Mouse (Mus musculus): ENCODE measurements around the gene Ifi35. TPM values are rescaled to one million over a fixed set of nuclear protein-coding genes. Genes with fewer than 3 reads are reported as not detected.
"Not testable (repeated sequence)": the region's sequence is repeated elsewhere in the genome, so short reads cannot be mapped to it uniquely, and the experiment has no call there.

Gene Ifi35
- polyA plus RNA-seq, 1 experiment from 2014 or later: 3.8 TPM

- H3K4me2 ChIP-seq (ENCODE audit: low read depth, low read length, severe bottlenecking): peak within 1 kb of the TSS; percentile 92
- peaks cover 15% of the 10 kb centered on the region; the same call in 1 of the 2 replicates for H3K36me3 ChIP-seq (ENCODE audit: control insufficient read depth, insufficient read depth, low read length)
- peak within 1 kb of the TSS; percentile 77 for H3K27ac ChIP-seq (ENCODE audit: low read depth, low read length)
- H3K9ac ChIP-seq (ENCODE audit: low read length): peak within 1 kb of the TSS; percentile 89
- H3K9me3 ChIP-seq (ENCODE audit: control insufficient read depth, low read length): no peaks in the 10 kb centered on the region
- ATAC-seq (replicated peaks; ENCODE audit: low FRiP score) (peak; percentile 97), DNase-seq (ENCODE audit: low spot score) (peak; percentile 99)
- H3K27me3 ChIP-seq (ENCODE audit: control insufficient read depth, insufficient read depth, low read length): no peaks in the 10 kb centered on the region
- H3K4me3 ChIP-seq (ENCODE audit: low read depth, low read length): peak within 1 kb of the TSS; percentile 90
- under 1% methylated on average over 42 of the region's 42 CpGs for WGBS
- peaks cover 7% of the 10 kb centered on the region for H3K4me1 ChIP-seq (replicated peaks; ENCODE audit: control insufficient read depth, insufficient read depth, low read length)
These were observed 6.0 kb upstream of the Ifi35 start, which contains the start of gene Rpl27 for GRCm38 (mm10) chr11:101442127-101442693. Gene Rpl27, plus strand, starts transcription at chr11:101442298.

GRCm38 (mm10) chr11:101442760-101443159, 5.4 kb upstream of the Ifi35 start:
- H3K27me3 ChIP-seq (ENCODE audit: control insufficient read depth, insufficient read depth, low read length): no peaks in the 10 kb centered on the region
- H3K27ac ChIP-seq (ENCODE audit: low read depth, low read length): peak overlapping the region; percentile 77
- peak overlapping the region; percentile 89 for H3K9ac ChIP-seq (ENCODE audit: low read length)
- no peaks in the 10 kb centered on the region for H3K9me3 ChIP-seq (ENCODE audit: control insufficient read depth, low read length)
- 3% methylated on average over 14 of the region's 14 CpGs for WGBS
- H3K4me1 ChIP-seq (replicated peaks; ENCODE audit: control insufficient read depth, insufficient read depth, low read length): peaks cover 7% of the 10 kb centered on the region
- DNase-seq (ENCODE audit: low spot score) (peak; percentile 49), ATAC-seq (replicated peaks; ENCODE audit: low FRiP score) (no peak)
- H3K36me3 ChIP-seq (ENCODE audit: control insufficient read depth, insufficient read depth, low read length): peaks cover 15% of the 10 kb centered on the region; the same call in 1 of the 2 replicates
- H3K4me3 ChIP-seq (ENCODE audit: low read depth, low read length): peak overlapping the region; percentile 90
- peak overlapping the region; percentile 92 for H3K4me2 ChIP-seq (ENCODE audit: low read depth, low read length, severe bottlenecking)

GRCm38 (mm10) chr11:101446319-101446718, 1.9 kb upstream of the Ifi35 start:
- H3K27ac ChIP-seq (ENCODE audit: low read depth, low read length): no peak overlapping the region
- DNase-seq (ENCODE audit: low spot score) (peak; percentile 47), ATAC-seq (replicated peaks; ENCODE audit: low FRiP score) (no peak)
- WGBS: 81% methylated on average over 1 of the region's 1 CpGs
- peaks cover 7% of the 10 kb centered on the region for H3K4me1 ChIP-seq (replicated peaks; ENCODE audit: control insufficient read depth, insufficient read depth, low read length)
- no peak overlapping the region for H3K4me2 ChIP-seq (ENCODE audit: low read depth, low read length, severe bottlenecking)
- H3K36me3 ChIP-seq (ENCODE audit: control insufficient read depth, insufficient read depth, low read length): peaks cover 15% of the 10 kb centered on the region; the same call in 1 of the 2 replicates
- no peak overlapping the region for H3K9ac ChIP-seq (ENCODE audit: low read length)
- H3K9me3 ChIP-seq (ENCODE audit: control insufficient read depth, low read length): no peaks in the 10 kb centered on the region
- H3K4me3 ChIP-seq (ENCODE audit: low read depth, low read length): no peak overlapping the region
- H3K27me3 ChIP-seq (ENCODE audit: control insufficient read depth, insufficient read depth, low read length): no peaks in the 10 kb centered on the region

GRCm38 (mm10) chr11:101446860-101447259, 1.3 kb upstream of the Ifi35 start:
- peak; percentile 21 for DNase-seq (ENCODE audit: low spot score)
- H3K9me3 ChIP-seq (ENCODE audit: control insufficient read depth, low read length); H3K27ac ChIP-seq (ENCODE audit: low read depth, low read length); H3K27me3 ChIP-seq (ENCODE audit: control insufficient read depth, insufficient read depth, low read length); H3K4me2 ChIP-seq (ENCODE audit: low read depth, low read length, severe bottlenecking); H3K4me1 ChIP-seq (replicated peaks; ENCODE audit: control insufficient read depth, insufficient read depth, low read length); ATAC-seq (replicated peaks; ENCODE audit: low FRiP score); H3K4me3 ChIP-seq (ENCODE audit: low read depth, low read length); H3K9ac ChIP-seq (ENCODE audit: low read length): not testable (repeated sequence)
- H3K36me3 ChIP-seq (ENCODE audit: control insufficient read depth, insufficient read depth, low read length): peaks cover 15% of the 10 kb centered on the region; the same call in 1 of the 2 replicates
- 91% methylated on average over 8 of the region's 8 CpGs for WGBS

GRCm38 (mm10) chr11:101447786-101448185, 421 bp upstream of the Ifi35 start:
- Histone ChIP-seq H3K9ac (ENCODE audit: low read length) (no peak overlapping the region), H3K4me3 (ENCODE audit: low read depth, low read length) (no peak overlapping the region), H3K4me2 (ENCODE audit: low read depth, low read length, severe bottlenecking) (no peak overlapping the region), H3K4me1 (replicated peaks; ENCODE audit: control insufficient read depth, insufficient read depth, low read length) (peaks cover 7% of the 10 kb centered on the region), H3K27ac (ENCODE audit: low read depth, low read length) (no peak overlapping the region), H3K27me3 (ENCODE audit: control insufficient read depth, insufficient read depth, low read length) (no peaks in the 10 kb centered on the region), H3K36me3 (ENCODE audit: control insufficient read depth, insufficient read depth, low read length) (peaks cover 15% of the 10 kb centered on the region; the same call in 1 of the 2 replicates), H3K9me3 (ENCODE audit: control insufficient read depth, low read length) (no peaks in the 10 kb centered on the region)
- ATAC-seq (replicated peaks; ENCODE audit: low FRiP score) (no peak), DNase-seq (ENCODE audit: low spot score) (no peak)
- 90% methylated on average over 5 of the region's 5 CpGs for WGBS

GRCm38 (mm10) chr11:101448899-101449298, 692 bp downstream of the Ifi35 start:
- Histone ChIP-seq H3K36me3 (ENCODE audit: control insufficient read depth, insufficient read depth, low read length) (peaks cover 12% of the 10 kb centered on the region; the same call in 1 of the 2 replicates), H3K4me1 (replicated peaks; ENCODE audit: control insufficient read depth, insufficient read depth, low read length) (peaks cover under 1% of the 10 kb centered on the region; the same call in 1 of the 2 replicates), H3K9me3 (ENCODE audit: control insufficient read depth, low read length) (no peaks in the 10 kb centered on the region), H3K9ac (ENCODE audit: low read length) (no peak overlapping the region), H3K4me3 (ENCODE audit: low read depth, low read length) (no peak overlapping the region), H3K27me3 (ENCODE audit: control insufficient read depth, insufficient read depth, low read length) (no peaks in the 10 kb centered on the region), H3K4me2 (ENCODE audit: low read depth, low read length, severe bottlenecking) (0 out of 2 replicates have a peak overlapping the region, but pooled peaks have one; percentile 8), H3K27ac (ENCODE audit: low read depth, low read length) (no peak overlapping the region)
- peak; percentile 42 for DNase-seq (ENCODE audit: low spot score)
- no peak for ATAC-seq (replicated peaks; ENCODE audit: low FRiP score)
- WGBS: 89% methylated on average over 4 of the region's 4 CpGs

- 83% methylated on average over 4 of the region's 4 CpGs for WGBS
- not testable (repeated sequence) for DNase-seq (ENCODE audit: low spot score); H3K36me3 ChIP-seq (ENCODE audit: control insufficient read depth, insufficient read depth, low read length); H3K27ac ChIP-seq (ENCODE audit: low read depth, low read length); H3K9me3 ChIP-seq (ENCODE audit: control insufficient read depth, low read length); H3K9ac ChIP-seq (ENCODE audit: low read length); ATAC-seq (replicated peaks; ENCODE audit: low FRiP score); H3K4me3 ChIP-seq (ENCODE audit: low read depth, low read length); H3K27me3 ChIP-seq (ENCODE audit: control insufficient read depth, insufficient read depth, low read length); H3K4me1 ChIP-seq (replicated peaks; ENCODE audit: control insufficient read depth, insufficient read depth, low read length); H3K4me2 ChIP-seq (ENCODE audit: low read depth, low read length, severe bottlenecking)
These were observed 1.4 kb downstream of the Ifi35 start for GRCm38 (mm10) chr11:101449596-101449995.

- Histone ChIP-seq H3K4me2 (ENCODE audit: low read depth, low read length, severe bottlenecking) (no peak overlapping the region), H3K4me3 (ENCODE audit: low read depth, low read length) (no peak overlapping the region), H3K36me3 (ENCODE audit: control insufficient read depth, insufficient read depth, low read length) (peaks cover 3% of the 10 kb centered on the region; the same call in 1 of the 2 replicates), H3K4me1 (replicated peaks; ENCODE audit: control insufficient read depth, insufficient read depth, low read length) (peaks cover 3% of the 10 kb centered on the region; the same call in 1 of the 2 replicates), H3K27me3 (ENCODE audit: control insufficient read depth, insufficient read depth, low read length) (no peaks in the 10 kb centered on the region), H3K9me3 (ENCODE audit: control insufficient read depth, low read length) (no peaks in the 10 kb centered on the region), H3K27ac (ENCODE audit: low read depth, low read length) (no peak overlapping the region), H3K9ac (ENCODE audit: low read length) (no peak overlapping the region)
- ATAC-seq (replicated peaks; ENCODE audit: low FRiP score): no peak
- DNase-seq (ENCODE audit: low spot score): peak; percentile 47
- 89% methylated on average over 3 of the region's 3 CpGs for WGBS
These were observed 2.2 kb downstream of the Ifi35 start for GRCm38 (mm10) chr11:101450394-101450793.

- H3K9me3 ChIP-seq (ENCODE audit: control insufficient read depth, low read length): no peaks in the 10 kb centered on the region
- peaks cover 3% of the 10 kb centered on the region; the same call in 1 of the 2 replicates for H3K4me1 ChIP-seq (replicated peaks; ENCODE audit: control insufficient read depth, insufficient read depth, low read length)
- H3K4me2 ChIP-seq (ENCODE audit: low read depth, low read length, severe bottlenecking): no peak overlapping the region
- no peak overlapping the region for H3K9ac ChIP-seq (ENCODE audit: low read length)
- DNase-seq (ENCODE audit: low spot score) (peak; percentile 33), ATAC-seq (replicated peaks; ENCODE audit: low FRiP score) (no peak)
- no peak overlapping the region for H3K4me3 ChIP-seq (ENCODE audit: low read depth, low read length)
- H3K27ac ChIP-seq (ENCODE audit: low read depth, low read length): no peak overlapping the region
- H3K36me3 ChIP-seq (ENCODE audit: control insufficient read depth, insufficient read depth, low read length): no peaks in the 10 kb centered on the region
- WGBS: 94% methylated on average over 10 of the region's 10 CpGs
- no peaks in the 10 kb centered on the region for H3K27me3 ChIP-seq (ENCODE audit: control insufficient read depth, insufficient read depth, low read length)
These were observed 3.3 kb downstream of the Ifi35 start for GRCm38 (mm10) chr11:101451536-101451935.
